Mouse (Mus musculus): Measurements from ENCODE around the gene Odf4.
A peak's percentile ranks its signal among the peaks of the same experiment; 100 is the strongest.
"Not testable (repeated sequence)": the region's sequence is repeated elsewhere in the genome, so short reads cannot be mapped to it uniquely, and the experiment has no call there.

Gene Odf4

GRCm38 (mm10) chr11:68946806-68947440, 20.0 kb upstream of the Odf4 start:
- no peak for DNase-seq (ENCODE audit: low spot score in 2 of 2)

- DNase-seq (ENCODE audit: low spot score in 2 of 2) = no peak
Observed at GRCm38 (mm10) chr11:68946001-68946400, 19.1 kb upstream of the Odf4 start.

GRCm38 (mm10) chr11:68945245-68945644, 18.4 kb upstream of the Odf4 start:
- DNase-seq (ENCODE audit: low spot score in 2 of 2) = no peak

- DNase-seq (ENCODE audit: low spot score in 2 of 2) = no peak
Observed at GRCm38 (mm10) chr11:68942731-68943130, 15.8 kb upstream of the Odf4 start.

- DNase-seq (ENCODE audit: low spot score in 2 of 2) = no peak
Observed at GRCm38 (mm10) chr11:68940516-68940915, 13.6 kb upstream of the Odf4 start.

- DNase-seq (ENCODE audit: low spot score in 2 of 2) = peak; percentile 92 to 95
Observed at GRCm38 (mm10) chr11:68939451-68940304, 12.8 kb upstream of the Odf4 start.

GRCm38 (mm10) chr11:68936951-68937350, 10.1 kb upstream of the Odf4 start:
- not testable (repeated sequence) for DNase-seq (ENCODE audit: low spot score in 2 of 2)

- DNase-seq (ENCODE audit: low spot score in 2 of 2) = no peak
Observed at GRCm38 (mm10) chr11:68933885-68934507, 7.1 kb upstream of the Odf4 start.

GRCm38 (mm10) chr11:68929947-68930346, 3.1 kb upstream of the Odf4 start:
- DNase-seq (ENCODE audit: low spot score in 2 of 2) = no peak

GRCm38 (mm10) chr11:68924749-68925148, 2.1 kb downstream of the Odf4 start:
- DNase-seq (ENCODE audit: low spot score in 2 of 2) = no peak

- no peak for DNase-seq (ENCODE audit: low spot score in 2 of 2)
Observed at GRCm38 (mm10) chr11:68923191-68923590, 3.7 kb downstream of the Odf4 start.

- no peak for DNase-seq (ENCODE audit: low spot score in 2 of 2)
Observed at GRCm38 (mm10) chr11:68914566-68914965, 12.3 kb downstream of the Odf4 start.

GRCm38 (mm10) chr11:68911531-68912177, 15.2 kb downstream of the Odf4 start:
- peak in 1 of 2 experiments; percentile 50 for DNase-seq (ENCODE audit: low spot score in 2 of 2)

- DNase-seq (ENCODE audit: low spot score in 2 of 2) = no peak
Observed at GRCm38 (mm10) chr11:68908846-68909503, 17.9 kb downstream of the Odf4 start.

- DNase-seq (ENCODE audit: low spot score in 2 of 2) = peak in 1 of 2 experiments; percentile 46
Observed at GRCm38 (mm10) chr11:68907251-68907650, 19.6 kb downstream of the Odf4 start.

GRCm38 (mm10) chr11:68906461-68906790, 20.5 kb downstream of the Odf4 start:
- DNase-seq (ENCODE audit: low spot score in 2 of 2) = no peak

- no peak for DNase-seq (ENCODE audit: low spot score in 2 of 2)
Observed at GRCm38 (mm10) chr11:68905665-68906460, 21.0 kb downstream of the Odf4 start.

GRCm38 (mm10) chr11:68905138-68905531, 21.7 kb downstream of the Odf4 start:
- DNase-seq (ENCODE audit: low spot score in 2 of 2) = no peak

- peak; percentile 61 to 79 for DNase-seq (ENCODE audit: low spot score in 2 of 2)
Observed at GRCm38 (mm10) chr11:68904375-68905137, 22.3 kb downstream of the Odf4 start.

- DNase-seq (ENCODE audit: low spot score in 2 of 2) = no peak
Observed at GRCm38 (mm10) chr11:68903775-68904174, 23.1 kb downstream of the Odf4 start.

Measured in heart, adult 9 months (tissue).